Mouse (Mus musculus) lung, embryonic 15.5 days (tissue): ENCODE results near the gene Naglu. TPM values are rescaled to one million over a fixed set of nuclear protein-coding genes. Genes with fewer than 3 reads are reported as not detected.

Experiments
- ATAC-seq: fragments of 200-750 bp; cut with Nextera tagmentation; 2 replicates; pipeline ENCODE4 v1.8.0; 2017; ENCODE audit warnings: moderate number of reproducible peaks, borderline replicate concordance; ENCODE audit not compliant: low FRiP score, low TSS enrichment; ENCODE audit errors: extremely low read depth
- H3K27ac ChIP-seq: fragments of 300-500 bp; sonication (generic); 2 replicates; pipeline ENCODE4 v1.5.1; 2015; ENCODE audit warnings: moderate library complexity, mild to moderate bottlenecking, inconsistent platforms
- H3K27me3 ChIP-seq: fragments of 300-500 bp; sonication (generic); 2 replicates; pipeline ENCODE4 v1.6.1; 2015; ENCODE audit warnings: inconsistent platforms
- H3K36me3 ChIP-seq: fragments of 300-500 bp; sonication (generic); 2 replicates; pipeline ENCODE4 v1.6.1; 2015; ENCODE audit warnings: inconsistent platforms
- H3K4me1 ChIP-seq: fragments of 300-500 bp; sonication (generic); 2 replicates; pipeline ENCODE4 v1.6.1; 2015; ENCODE audit warnings: inconsistent platforms
- H3K4me2 ChIP-seq: fragments of 300-500 bp; sonication (generic); 2 replicates; pipeline ENCODE4 v1.6.1; 2015; ENCODE audit warnings: inconsistent platforms, mild to moderate bottlenecking, moderate library complexity
- H3K4me3 ChIP-seq: fragments of 300-500 bp; sonication (generic); 2 replicates; pipeline ENCODE4 v1.5.1; 2015; ENCODE audit warnings: mild to moderate bottlenecking, inconsistent platforms
- H3K9ac ChIP-seq: fragments of 300-500 bp; sonication (generic); 2 replicates; pipeline ENCODE4 v1.6.1; 2015; ENCODE audit warnings: inconsistent platforms
- H3K9me3 ChIP-seq: fragments of 300-500 bp; sonication (generic); 2 replicates; pipeline ENCODE4 v1.6.1; 2016; ENCODE audit warnings: inconsistent platforms
- WGBS: fragments of 180-500 bp; shearing (Covaris S2); methylation state at CpG from one replicate; pipeline ENCODE4 v1.1.7; 2015; 5-methylcytosine and 5-hydroxymethylcytosine counted together
- polyA plus RNA-seq: library from polyadenylated mRNA; unstranded; fragments of >200 nt; fragmentation: Nextera tagmentation; extraction: Ambion mirVana; gene quantifications from 2 replicates; pipeline ENCODE4 v1.2.1, GENCODE M21; 2015

Gene Naglu
- polyA plus RNA-seq, 1 experiment from 2014 or later, result 22.5 TPM

- Histone ChIP-seq H3K9me3 (no peaks in the 10 kb centered on the region), H3K4me2 (no peak overlapping the region), H3K9ac (no peak overlapping the region), H3K4me1 (peaks cover 78% of the 10 kb centered on the region), H3K27ac (peak overlapping the region; percentile 90), H3K27me3 (no peaks in the 10 kb centered on the region), H3K36me3 (no peaks in the 10 kb centered on the region), H3K4me3 (no peak overlapping the region)
- WGBS, result 44% methylated on average over 5 of the region's 5 CpGs
- ATAC-seq, result no peak
These were observed 11.1 kb upstream of the Naglu start for GRCm38 (mm10) chr11:101058726-101059125.

- WGBS, result 84% methylated on average over 10 of the region's 10 CpGs
- Histone ChIP-seq H3K27ac (peak overlapping the region; percentile 90), H3K27me3 (no peaks in the 10 kb centered on the region), H3K36me3 (no peaks in the 10 kb centered on the region), H3K9ac (no peak overlapping the region), H3K4me3 (no peak overlapping the region), H3K4me1 (peaks cover 85% of the 10 kb centered on the region), H3K4me2 (no peak overlapping the region), H3K9me3 (no peaks in the 10 kb centered on the region)
- ATAC-seq, result no peak
These were observed 10.3 kb upstream of the Naglu start for GRCm38 (mm10) chr11:101059473-101059872.

- Histone ChIP-seq H3K4me3 (no peak overlapping the region), H3K9ac (0 out of 2 replicates have a peak overlapping the region, but pooled peaks have one; percentile 13), H3K9me3 (no peaks in the 10 kb centered on the region), H3K27ac (peak overlapping the region; percentile 90), H3K4me1 (peaks cover 89% of the 10 kb centered on the region), H3K4me2 (no peak overlapping the region), H3K36me3 (no peaks in the 10 kb centered on the region), H3K27me3 (no peaks in the 10 kb centered on the region)
- 42% methylated on average over 8 of the region's 8 CpGs for WGBS
- ATAC-seq, result no peak
These were observed 9.7 kb upstream of the Naglu start for GRCm38 (mm10) chr11:101060126-101060525.

- no peak overlapping the region for H3K9ac ChIP-seq
- no peak for ATAC-seq
- H3K36me3 ChIP-seq, result no peaks in the 10 kb centered on the region
- H3K4me2 ChIP-seq, result no peak overlapping the region
- H3K27me3 ChIP-seq, result no peaks in the 10 kb centered on the region
- peaks cover 84% of the 10 kb centered on the region for H3K4me1 ChIP-seq
- H3K9me3 ChIP-seq, result no peaks in the 10 kb centered on the region
- no peak overlapping the region for H3K4me3 ChIP-seq
- 85% methylated on average over 5 of the region's 5 CpGs for WGBS
- peak overlapping the region; percentile 90; the same call in 1 of the 2 replicates for H3K27ac ChIP-seq
These were observed 8.8 kb upstream of the Naglu start for GRCm38 (mm10) chr11:101061049-101061448.

GRCm38 (mm10) chr11:101062165-101062884 is 7.5 kb upstream of the Naglu start:
- Histone ChIP-seq H3K9me3 (no peaks in the 10 kb centered on the region), H3K4me2 (no peak overlapping the region), H3K4me3 (no peak overlapping the region), H3K9ac (peak overlapping the region; percentile 28; the same call in 1 of the 2 replicates), H3K27me3 (no peaks in the 10 kb centered on the region), H3K27ac (peak overlapping the region; percentile 99), H3K36me3 (no peaks in the 10 kb centered on the region), H3K4me1 (peaks cover 82% of the 10 kb centered on the region)
- no peak for ATAC-seq
- WGBS, result 62% methylated on average over 12 of the region's 12 CpGs

GRCm38 (mm10) chr11:101062971-101063675 is 6.7 kb upstream of the Naglu start:
- no peaks in the 10 kb centered on the region for H3K9me3 ChIP-seq
- H3K4me3 ChIP-seq, result no peak overlapping the region
- 0 out of 2 replicates have a peak, but pooled peaks cover under 1% of the 10 kb centered on the region for H3K27me3 ChIP-seq
- H3K27ac ChIP-seq, result peak overlapping the region; percentile 99
- peaks cover 76% of the 10 kb centered on the region for H3K4me1 ChIP-seq
- no peaks in the 10 kb centered on the region for H3K36me3 ChIP-seq
- ATAC-seq, result peak; percentile 3
- peak overlapping the region; percentile 19 for H3K4me2 ChIP-seq
- peak overlapping the region; percentile 28; the same call in 1 of the 2 replicates for H3K9ac ChIP-seq
- 55% methylated on average over 14 of the region's 14 CpGs for WGBS

- H3K27me3 ChIP-seq, result 0 out of 2 replicates have a peak, but pooled peaks cover 6% of the 10 kb centered on the region
- no peaks in the 10 kb centered on the region for H3K9me3 ChIP-seq
- ATAC-seq, result peak; percentile 73
- H3K4me2 ChIP-seq, result peak overlapping the region; percentile 19; the same call in 1 of the 2 replicates
- WGBS, result 12% methylated on average over 12 of the region's 12 CpGs
- H3K36me3 ChIP-seq, result no peaks in the 10 kb centered on the region
- peak overlapping the region; percentile 28; the same call in 1 of the 2 replicates for H3K9ac ChIP-seq
- peak overlapping the region; percentile 99 for H3K27ac ChIP-seq
- no peak overlapping the region for H3K4me3 ChIP-seq
- H3K4me1 ChIP-seq, result peaks cover 69% of the 10 kb centered on the region
These were observed 6.0 kb upstream of the Naglu start for GRCm38 (mm10) chr11:101063676-101064327.

- Histone ChIP-seq H3K9ac (no peak overlapping the region), H3K9me3 (no peaks in the 10 kb centered on the region), H3K4me2 (no peak overlapping the region), H3K4me3 (no peak overlapping the region), H3K4me1 (peaks cover 67% of the 10 kb centered on the region), H3K27me3 (peaks cover 6% of the 10 kb centered on the region; the same call in 1 of the 2 replicates), H3K36me3 (no peaks in the 10 kb centered on the region), H3K27ac (peak overlapping the region; percentile 99)
- 66% methylated on average over 4 of the region's 4 CpGs for WGBS
- no peak for ATAC-seq
These were observed 5.3 kb upstream of the Naglu start for GRCm38 (mm10) chr11:101064462-101064861.

GRCm38 (mm10) chr11:101065002-101065401 is 4.8 kb upstream of the Naglu start:
- Histone ChIP-seq H3K27ac (peak overlapping the region; percentile 99), H3K9me3 (no peaks in the 10 kb centered on the region), H3K4me3 (no peak overlapping the region), H3K27me3 (peaks cover 6% of the 10 kb centered on the region; the same call in 1 of the 2 replicates), H3K9ac (no peak overlapping the region), H3K4me1 (peaks cover 62% of the 10 kb centered on the region), H3K36me3 (no peaks in the 10 kb centered on the region), H3K4me2 (no peak overlapping the region)
- WGBS, result 90% methylated on average over 9 of the region's 9 CpGs
- no peak for ATAC-seq

GRCm38 (mm10) chr11:101066549-101067412 is 3.0 kb upstream of the Naglu start:
- Histone ChIP-seq H3K4me3 (peak overlapping the region; percentile 12; the same call in 1 of the 2 replicates), H3K27me3 (peaks cover 6% of the 10 kb centered on the region; the same call in 1 of the 2 replicates), H3K27ac (peak overlapping the region; percentile 43), H3K4me1 (peaks cover 62% of the 10 kb centered on the region), H3K36me3 (no peaks in the 10 kb centered on the region), H3K4me2 (peak overlapping the region; percentile 55), H3K9me3 (no peaks in the 10 kb centered on the region), H3K9ac (peak overlapping the region; percentile 23; the same call in 1 of the 2 replicates)
- no peak for ATAC-seq
- WGBS, result 20% methylated on average over 18 of the region's 18 CpGs

GRCm38 (mm10) chr11:101070189-101070527 is 346 bp downstream of the Naglu start:
- Histone ChIP-seq H3K4me3 (peak overlapping the region; percentile 74), H3K4me2 (peak overlapping the region; percentile 99), H3K9me3 (no peaks in the 10 kb centered on the region), H3K9ac (peak overlapping the region; percentile 73), H3K4me1 (peaks cover 29% of the 10 kb centered on the region), H3K27ac (0 out of 2 replicates have a peak overlapping the region, but pooled peaks have one; percentile 2), H3K27me3 (peaks cover 6% of the 10 kb centered on the region; the same call in 1 of the 2 replicates), H3K36me3 (no peaks in the 10 kb centered on the region)
- peak; percentile 64 for ATAC-seq
- under 1% methylated on average over 36 of the region's 36 CpGs for WGBS
